8 mouse cellular contexts compared by ENCODE assay signal in genomic region chr6:86526032-86526960, GRCm38 (mm10). TPM values are rescaled to one million over a fixed set of nuclear protein-coding genes. Genes with fewer than 3 reads are reported as not detected.
DNase-seq lines count a peak whose midpoint lies in the region; ATAC-seq and TF ChIP-seq lines count a peak whose summit lies in the region.

Gene Pcbp1 (minus strand): TSS chr6:86526321.

- H3K36me3 ChIP-seq in embryonic facial prominence, embryonic 13.5 days: peaks cover 31% of the 10 kb centered on the region
- H3K36me3 ChIP-seq in heart, adult 2 months (ENCODE audit: control insufficient read depth, insufficient read depth, low read length): peaks cover 15% of the 10 kb centered on the region
- peaks cover 35% of the 10 kb centered on the region for H3K36me3 ChIP-seq in limb, embryonic 13.5 days
- H3K36me3 ChIP-seq in midbrain, embryonic 16.5 days (ENCODE audit: control insufficient read depth, insufficient read depth, low read length): peaks cover 2% of the 10 kb centered on the region

- peak within 1 kb of the TSS; percentile 89 for H3K4me2 ChIP-seq in embryonic facial prominence, embryonic 13.5 days
- peak within 1 kb of the TSS; percentile 91 for H3K4me2 ChIP-seq in limb, embryonic 13.5 days (replicated peaks)
- peak within 1 kb of the TSS; percentile 90 for H3K4me2 ChIP-seq in midbrain, embryonic 16.5 days (ENCODE audit: low read length)

- H3K79me2 ChIP-seq in heart, adult 2 months (replicated peaks; ENCODE audit: control insufficient read depth, insufficient read depth, low read length): peaks cover 9% of the 10 kb centered on the region

- peak; percentile 57; the same call in 1 of the 2 replicates for TF ChIP-seq EP300 in heart, adult 2 months (IDR thresholded peaks at IDR 0.05; ENCODE audit: insufficient read depth, low read depth, low read length)

- TF ChIP-seq POLR2A in heart, adult 2 months (IDR thresholded peaks at IDR 0.05; ENCODE audit: insufficient read depth, low read depth, low read length): peak; percentile 77

- H3K27ac ChIP-seq in embryonic facial prominence, embryonic 13.5 days: peak within 1 kb of the TSS; percentile 100
- H3K27ac ChIP-seq in heart, adult 2 months: peak within 1 kb of the TSS; percentile 100
- peak within 1 kb of the TSS; percentile 100 for H3K27ac ChIP-seq in limb, embryonic 13.5 days
- H3K27ac ChIP-seq in midbrain, embryonic 16.5 days (ENCODE audit: low read length): peak within 1 kb of the TSS; percentile 100

- peak within 1 kb of the TSS; percentile 97 for H3K4me3 ChIP-seq in embryonic facial prominence, embryonic 13.5 days
- peak within 1 kb of the TSS; percentile 83 for H3K4me3 ChIP-seq in heart, adult 2 months
- H3K4me3 ChIP-seq in limb, embryonic 13.5 days: peak within 1 kb of the TSS; percentile 99
- peak within 1 kb of the TSS; percentile 92 for H3K4me3 ChIP-seq in midbrain, embryonic 16.5 days (ENCODE audit: low read depth, low read length)

- H3K4me1 ChIP-seq in embryonic facial prominence, embryonic 13.5 days: peaks cover 22% of the 10 kb centered on the region
- H3K4me1 ChIP-seq in heart, adult 2 months (ENCODE audit: control insufficient read depth, insufficient read depth, low read length): peaks cover 7% of the 10 kb centered on the region
- H3K4me1 ChIP-seq in limb, embryonic 13.5 days: peaks cover 25% of the 10 kb centered on the region
- H3K4me1 ChIP-seq in midbrain, embryonic 16.5 days (ENCODE audit: control insufficient read depth, insufficient read depth, low read length): peaks cover 27% of the 10 kb centered on the region

- H3K9me3 ChIP-seq in embryonic facial prominence, embryonic 13.5 days: no peaks in the 10 kb centered on the region
- H3K9me3 ChIP-seq in limb, embryonic 13.5 days: no peaks in the 10 kb centered on the region
- no peaks in the 10 kb centered on the region for H3K9me3 ChIP-seq in midbrain, embryonic 16.5 days (replicated peaks; ENCODE audit: control insufficient read depth, low read length, poor library complexity, severe bottlenecking)

- intact Hi-C loops in heart, adult 2 months (cut with DNase I): no loop called here

- peak; percentile 89 for DNase-seq in 3134 (ENCODE audit: extremely low read depth, insufficient read length, low spot score)
- peak; percentile 98 to 100 for DNase-seq in adrenal gland, postnatal 36 days
- DNase-seq in heart, adult 2 months: peak; percentile 97 to 99
- DNase-seq in kidney, adult 8-10 months: peak; percentile 91 to 94
- peak; percentile 96 to 98 for DNase-seq in spleen, postnatal 10 days (ENCODE audit: low spot score in 2 of 2)

- no peak for TF ChIP-seq CTCF in heart, adult 2 months (IDR thresholded peaks at IDR 0.05)

- under 1% methylated on average over 90 of the region's 120 CpGs for WGBS in embryonic facial prominence, embryonic 13.5 days
- WGBS in heart, adult 2 months: under 1% methylated on average over 92 of the region's 120 CpGs
- WGBS in limb, embryonic 13.5 days: under 1% methylated on average over 106 of the region's 120 CpGs
- under 1% methylated on average over 96 of the region's 120 CpGs for WGBS in midbrain, embryonic 16.5 days

- no peaks in the 10 kb centered on the region for H3K27me3 ChIP-seq in embryonic facial prominence, embryonic 13.5 days
- no peaks in the 10 kb centered on the region for H3K27me3 ChIP-seq in heart, adult 2 months (ENCODE audit: control insufficient read depth, insufficient read depth, low read length)
- no peaks in the 10 kb centered on the region for H3K27me3 ChIP-seq in limb, embryonic 13.5 days
- no peaks in the 10 kb centered on the region for H3K27me3 ChIP-seq in midbrain, embryonic 16.5 days (ENCODE audit: control insufficient read depth, insufficient read depth, low read depth, low read length)

- ATAC-seq in embryonic facial prominence, embryonic 13.5 days (ENCODE audit: insufficient number of reproducible peaks, insufficient read depth, low FRiP score, low TSS enrichment, low read depth): peak; percentile 81
- ATAC-seq in limb, embryonic 13.5 days (ENCODE audit: low FRiP score, low read depth): peak; percentile 87
- peak; percentile 85 for ATAC-seq in midbrain, embryonic 16.5 days

- H3K9ac ChIP-seq in embryonic facial prominence, embryonic 13.5 days: peak within 1 kb of the TSS; percentile 99
- peak within 1 kb of the TSS; percentile 100 for H3K9ac ChIP-seq in heart, adult 2 months (ENCODE audit: low read depth, low read length)
- peak within 1 kb of the TSS; percentile 99 for H3K9ac ChIP-seq in limb, embryonic 13.5 days
- H3K9ac ChIP-seq in midbrain, embryonic 16.5 days (ENCODE audit: low read depth, low read length): peak within 1 kb of the TSS; percentile 97

RNA-seq across cellular contexts. Expression of gene Pcbp1, which starts in this region (rescaled TPM):
- 100 to 1,000 TPM; 316 to 364 TPM for total RNA-seq in adrenal gland, postnatal 36 days (2021)
- polyA plus RNA-seq in embryonic facial prominence, embryonic 13.5 days (2015; fragmentation: Nextera tagmentation; extraction: Ambion mirVana): 270 and 423 TPM in 2 replicates
- total RNA-seq in heart, adult 2 months (2021): 100 to 1,000 TPM; 155 to 164 TPM
- 72.9 and 85.8 TPM in 2 replicates for polyA plus RNA-seq in heart, adult 2 months (2012; rRNA removed)
- 454 and 479 TPM in 2 replicates for polyA plus RNA-seq in limb, embryonic 13.5 days (2015; fragmentation: Nextera tagmentation; extraction: Ambion mirVana)
- 190 and 269 TPM in 2 replicates for polyA plus RNA-seq in midbrain, embryonic 16.5 days (2015; fragmentation: Nextera tagmentation; extraction: Ambion mirVana)

Comparison
In these comparisons a context has a peak if more than half of its experiments do, and no peak if none do; other contexts are left out.
1. Peak in every context shown above with its lines: DNase-seq, ATAC-seq, H3K4me3 ChIP-seq and H3K27ac ChIP-seq.